Mouse (Mus musculus): ENCODE measurements around the gene Hes7.

The Hes7 gene

GRCm38 (mm10) chr11:69120221-69121000 is at the start of gene Hes7:
TSS of gene Hes7 (plus strand) at chr11:69120404.
- in situ Hi-C loops (cut with MboI; ENCODE audit: unreplicated experiment in 2 of 2), result loop anchor here (5.0 to 10.0 kb wide), 3 partner anchors 53 to 216 kb away; partner anchors contain the start of gene Rpl26 (in 1 of the 2)

- in situ Hi-C loops (cut with MboI; ENCODE audit: unreplicated experiment in 2 of 2), result loop anchor here in 1 of 2 experiments (25.0 kb wide), 1 partner anchor 917 kb away; the partner anchor contains the start of genes Ctdnep1, Elp5, Gabarap and Phf23
Measured at GRCm38 (mm10) chr11:69070590-69071222, 49.5 kb upstream of the Hes7 start, which contains the start of gene Tmem107. TSS of gene Tmem107 (plus strand) at chr11:69070806.

- in situ Hi-C loops (cut with MboI; ENCODE audit: unreplicated experiment in 2 of 2), result loop anchor here in 1 of 2 experiments (25.0 kb wide), 1 partner anchor 916 kb away; the partner anchor contains the start of genes Ctdnep1, Elp5, Gabarap and Phf23
Measured at GRCm38 (mm10) chr11:69071262-69071661, 48.9 kb upstream of the Hes7 start.

- in situ Hi-C loops (cut with MboI; ENCODE audit: unreplicated experiment in 2 of 2), result loop anchor here in 1 of 2 experiments (25.0 kb wide), 1 partner anchor 915 kb away; the partner anchor contains the start of genes Ctdnep1, Elp5, Gabarap and Phf23
Measured at GRCm38 (mm10) chr11:69072234-69072633, 48.0 kb upstream of the Hes7 start.

GRCm38 (mm10) chr11:69072666-69073064 is 47.5 kb upstream of the Hes7 start:
- in situ Hi-C loops (cut with MboI; ENCODE audit: unreplicated experiment in 2 of 2), result loop anchor here in 1 of 2 experiments (25.0 kb wide), 1 partner anchor 915 kb away; the partner anchor contains the start of genes Ctdnep1, Elp5, Gabarap and Phf23

- in situ Hi-C loops (cut with MboI; ENCODE audit: unreplicated experiment in 2 of 2), result loop anchor here in 1 of 2 experiments (25.0 kb wide), 1 partner anchor 914 kb away; the partner anchor contains the start of genes Ctdnep1, Elp5, Gabarap and Phf23
Measured at GRCm38 (mm10) chr11:69073065-69073888, 46.9 kb upstream of the Hes7 start.

- in situ Hi-C loops (cut with MboI; ENCODE audit: unreplicated experiment in 2 of 2), result loop anchor here in 1 of 2 experiments (25.0 kb wide), 1 partner anchor 913 kb away; the partner anchor contains the start of genes Ctdnep1, Elp5, Gabarap and Phf23
Measured at GRCm38 (mm10) chr11:69073951-69074775, 46.0 kb upstream of the Hes7 start.

- in situ Hi-C loops (cut with MboI; ENCODE audit: unreplicated experiment in 2 of 2), result loop anchor here in 1 of 2 experiments (25.0 kb wide), 1 partner anchor 913 kb away; the partner anchor contains the start of genes Ctdnep1, Elp5, Gabarap and Phf23
Measured at GRCm38 (mm10) chr11:69074776-69075069, 45.5 kb upstream of the Hes7 start.

- in situ Hi-C loops (cut with MboI; ENCODE audit: unreplicated experiment in 2 of 2), result no loop called here
Measured at GRCm38 (mm10) chr11:69075764-69076479, 44.3 kb upstream of the Hes7 start.

- in situ Hi-C loops (cut with MboI; ENCODE audit: unreplicated experiment in 2 of 2), result no loop called here
Measured at GRCm38 (mm10) chr11:69076572-69076971, 43.6 kb upstream of the Hes7 start.

GRCm38 (mm10) chr11:69077316-69077715 is 42.9 kb upstream of the Hes7 start:
- in situ Hi-C loops (cut with MboI; ENCODE audit: unreplicated experiment in 2 of 2), result no loop called here

- in situ Hi-C loops (cut with MboI; ENCODE audit: unreplicated experiment in 2 of 2), result no loop called here
Measured at GRCm38 (mm10) chr11:69078041-69078440, 42.2 kb upstream of the Hes7 start.

- in situ Hi-C loops (cut with MboI; ENCODE audit: unreplicated experiment in 2 of 2), result no loop called here
Measured at GRCm38 (mm10) chr11:69078805-69079438, 41.3 kb upstream of the Hes7 start.

GRCm38 (mm10) chr11:69080102-69080854 is 39.9 kb upstream of the Hes7 start:
- in situ Hi-C loops (cut with MboI; ENCODE audit: unreplicated experiment in 2 of 2), result no loop called here

- in situ Hi-C loops (cut with MboI; ENCODE audit: unreplicated experiment in 2 of 2), result no loop called here
Measured at GRCm38 (mm10) chr11:69080855-69081222, 39.4 kb upstream of the Hes7 start.

- in situ Hi-C loops (cut with MboI; ENCODE audit: unreplicated experiment in 2 of 2), result no loop called here
Measured at GRCm38 (mm10) chr11:69081613-69082012, 38.6 kb upstream of the Hes7 start.

GRCm38 (mm10) chr11:69085608-69086007 is 34.6 kb upstream of the Hes7 start:
- in situ Hi-C loops (cut with MboI; ENCODE audit: unreplicated experiment in 2 of 2), result no loop called here

GRCm38 (mm10) chr11:69086390-69086789 is 33.8 kb upstream of the Hes7 start:
- in situ Hi-C loops (cut with MboI; ENCODE audit: unreplicated experiment in 2 of 2), result no loop called here
